Mouse (Mus musculus) B cell, adult 2 months (primary cell): ENCODE results near the gene Tsc22d1.
A peak's percentile ranks its signal among the peaks of the same experiment; 100 is the strongest.

ENCODE experiments used
- DNase-seq, 2 experiments: peaks; one replicate each; pipeline ENCODE4 v3.0.0; 2022

Gene Tsc22d1

GRCm38 (mm10) chr14:76448987-76449386, 34.2 kb downstream of the Tsc22d1 start:
- no peak for DNase-seq

- no peak for DNase-seq
These were observed 36.2 kb downstream of the Tsc22d1 start for GRCm38 (mm10) chr14:76451011-76451410.

GRCm38 (mm10) chr14:76452751-76453360, 38.1 kb downstream of the Tsc22d1 start:
- no peak for DNase-seq

- DNase-seq, result no peak
These were observed 39.9 kb downstream of the Tsc22d1 start for GRCm38 (mm10) chr14:76454673-76455072.

GRCm38 (mm10) chr14:76455159-76455558, 40.4 kb downstream of the Tsc22d1 start:
- no peak for DNase-seq

- DNase-seq, result no peak
These were observed 42.9 kb downstream of the Tsc22d1 start for GRCm38 (mm10) chr14:76457696-76458095.

- no peak for DNase-seq
These were observed 45.4 kb downstream of the Tsc22d1 start for GRCm38 (mm10) chr14:76460181-76460580.

GRCm38 (mm10) chr14:76461182-76461775, 46.5 kb downstream of the Tsc22d1 start:
- no peak for DNase-seq

- DNase-seq, result no peak
These were observed 48.8 kb downstream of the Tsc22d1 start for GRCm38 (mm10) chr14:76463414-76464098.

- no peak for DNase-seq
These were observed 50.2 kb downstream of the Tsc22d1 start for GRCm38 (mm10) chr14:76464967-76465366.

GRCm38 (mm10) chr14:76466641-76467323, 52.0 kb downstream of the Tsc22d1 start:
- DNase-seq, result peak; percentile 71 to 74

- DNase-seq, result no peak
These were observed 53.2 kb downstream of the Tsc22d1 start for GRCm38 (mm10) chr14:76467932-76468331.

GRCm38 (mm10) chr14:76471301-76471700, 56.5 kb downstream of the Tsc22d1 start:
- no peak for DNase-seq

GRCm38 (mm10) chr14:76472487-76472886, 57.7 kb downstream of the Tsc22d1 start:
- DNase-seq, result no peak

GRCm38 (mm10) chr14:76473404-76473803, 58.6 kb downstream of the Tsc22d1 start:
- peak; percentile 60 to 65 for DNase-seq

- DNase-seq, result peak; percentile 30 to 46
These were observed 59.4 kb downstream of the Tsc22d1 start for GRCm38 (mm10) chr14:76474165-76474564.

GRCm38 (mm10) chr14:76476770-76477169, 62.0 kb downstream of the Tsc22d1 start:
- no peak for DNase-seq

- DNase-seq, result no peak
These were observed 63.3 kb downstream of the Tsc22d1 start for GRCm38 (mm10) chr14:76478076-76478475.

- no peak for DNase-seq
These were observed 63.9 kb downstream of the Tsc22d1 start for GRCm38 (mm10) chr14:76478616-76479015.

GRCm38 (mm10) chr14:76479867-76480266, 65.1 kb downstream of the Tsc22d1 start:
- peak; percentile 46 to 56 for DNase-seq

GRCm38 (mm10) chr14:76480507-76480906, 65.7 kb downstream of the Tsc22d1 start:
- DNase-seq, result no peak

GRCm38 (mm10) chr14:76483701-76484100, 68.9 kb downstream of the Tsc22d1 start:
- DNase-seq, result no peak

GRCm38 (mm10) chr14:76487609-76488008, 72.8 kb downstream of the Tsc22d1 start:
- DNase-seq, result no peak
